ENCODE assay signal across 21 mouse cellular contexts in the genomic region with DNA sequence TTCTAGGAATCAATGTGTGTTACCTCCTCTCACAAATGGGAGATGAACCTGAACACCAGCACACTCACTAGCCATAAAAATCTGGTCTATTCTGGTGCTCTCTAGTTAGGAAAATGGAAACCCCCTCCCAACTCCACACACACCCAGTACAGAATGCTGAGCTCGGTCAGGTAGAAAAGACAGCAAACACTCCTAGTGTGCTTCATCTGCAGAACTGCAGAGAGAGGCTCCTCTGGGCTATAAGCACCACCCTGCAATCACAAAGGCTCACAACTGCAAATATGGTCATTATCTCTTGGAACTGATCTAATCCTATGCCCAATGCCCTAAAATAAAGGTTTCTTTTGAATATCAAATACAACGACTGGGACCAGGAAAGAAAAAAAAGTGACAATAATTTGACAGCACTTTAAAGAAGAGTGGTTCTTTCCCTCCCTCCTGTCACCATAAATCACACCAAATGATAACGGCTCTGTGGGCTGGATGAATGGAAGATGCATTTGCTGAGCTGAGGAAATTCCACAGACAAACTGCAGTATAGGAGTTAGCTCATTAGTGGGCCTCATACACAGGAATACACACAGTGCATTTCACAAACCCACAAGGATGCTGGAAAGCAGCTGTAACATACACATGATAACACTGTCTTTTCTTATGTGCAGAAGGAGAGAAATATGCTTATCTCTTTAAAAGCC.
DNase-seq lines count a peak whose midpoint lies in the region; ATAC-seq and TF ChIP-seq lines count a peak whose summit lies in the region.
"Had no signal": no experiment of that assay in that cellular context is flagged by ENCODE, and none has a peak within 500 bp of the region (broad histone marks: within the 10 kb centered on the region; RNA-seq: fewer than 3 reads in every experiment).

No protein-coding gene starts in this region.

- H3K4me1 ChIP-seq in hindbrain, embryonic 12.5 days: no peaks in the 10 kb centered on the region; the same call in 1 of the 2 replicates
- no peaks in the 10 kb centered on the region for H3K4me1 ChIP-seq in hindbrain, postnatal 0 days (ENCODE audit: insufficient read depth, low read length)
- no peaks in the 10 kb centered on the region for H3K4me1 ChIP-seq in forebrain, embryonic 14.5 days (ENCODE audit: control insufficient read depth, insufficient read depth, low read length)
- H3K4me1 ChIP-seq in hindbrain, embryonic 16.5 days (ENCODE audit: control insufficient read depth, insufficient read depth, low read depth, low read length): no peaks in the 10 kb centered on the region
- H3K4me1 ChIP-seq in neural tube, embryonic 14.5 days (ENCODE audit: control insufficient read depth, insufficient read depth, low read length): 0 out of 2 replicates have a peak, but pooled peaks cover 6% of the 10 kb centered on the region
- H3K4me1 ChIP-seq: heart, embryonic 10.5 days had no signal

- no peaks in the 10 kb centered on the region for H3K9me3 ChIP-seq in hindbrain, embryonic 12.5 days (replicated peaks)
- no peaks in the 10 kb centered on the region for H3K9me3 ChIP-seq in hindbrain, postnatal 0 days (ENCODE audit: low read length)
- no peaks in the 10 kb centered on the region for H3K9me3 ChIP-seq in forebrain, embryonic 14.5 days (replicated peaks; ENCODE audit: control insufficient read depth, low read length)
- H3K9me3 ChIP-seq in hindbrain, embryonic 16.5 days (ENCODE audit: control insufficient read depth, low read length): no peaks in the 10 kb centered on the region
- H3K9me3 ChIP-seq in neural tube, embryonic 14.5 days (ENCODE audit: control insufficient read depth, low read length): no peaks in the 10 kb centered on the region
- H3K9me3 ChIP-seq: heart, embryonic 10.5 days had no signal

- no peak overlapping the region for H3K4me3 ChIP-seq in hindbrain, embryonic 12.5 days
- no peak overlapping the region for H3K4me3 ChIP-seq in hindbrain, postnatal 0 days (ENCODE audit: low read length)
- H3K4me3 ChIP-seq in forebrain, embryonic 14.5 days (ENCODE audit: low read depth, low read length): no peak overlapping the region
- H3K4me3 ChIP-seq in hindbrain, embryonic 16.5 days (ENCODE audit: low read length): no peak overlapping the region
- no peak overlapping the region for H3K4me3 ChIP-seq in neural tube, embryonic 14.5 days (ENCODE audit: low read depth, low read length)
- H3K4me3 ChIP-seq: gastrocnemius, adult 2 months; heart, embryonic 10.5 days; myocyte had no signal

- WGBS in hindbrain, embryonic 12.5 days: 31% methylated on average over 3 of the region's 3 CpGs
- WGBS in hindbrain, postnatal 0 days: 45% methylated on average over 3 of the region's 3 CpGs
- 26% methylated on average over 3 of the region's 3 CpGs for WGBS in forebrain, embryonic 14.5 days
- WGBS in hindbrain, embryonic 16.5 days: 37% methylated on average over 3 of the region's 3 CpGs
- 17% methylated on average over 3 of the region's 3 CpGs for WGBS in neural tube, embryonic 14.5 days

- peak overlapping the region; percentile 12; the same call in 1 of the 2 replicates for H3K27ac ChIP-seq in hindbrain, embryonic 12.5 days
- H3K27ac ChIP-seq in hindbrain, postnatal 0 days: no peak overlapping the region
- no peak overlapping the region for H3K27ac ChIP-seq in forebrain, embryonic 14.5 days (ENCODE audit: low read depth, low read length)
- H3K27ac ChIP-seq in hindbrain, embryonic 16.5 days (ENCODE audit: low read depth, low read length): no peak overlapping the region
- H3K27ac ChIP-seq in neural tube, embryonic 14.5 days (ENCODE audit: low read depth, low read length): no peak overlapping the region
- H3K27ac ChIP-seq: gastrocnemius, adult 2 months; heart, embryonic 10.5 days had no signal

- no peak for ATAC-seq in hindbrain, embryonic 12.5 days (ENCODE audit: low FRiP score)
- no peak for ATAC-seq in hindbrain, postnatal 0 days
- peak; percentile 50; the same call in 1 of the 2 replicates for ATAC-seq in forebrain, embryonic 14.5 days
- peak; percentile 50 for ATAC-seq in hindbrain, embryonic 16.5 days
- ATAC-seq in neural tube, embryonic 14.5 days (ENCODE audit: low read depth): peak; percentile 62; the same call in 1 of the 2 replicates
- ATAC-seq: liver, postnatal 0 days had no signal

- no peaks in the 10 kb centered on the region for H3K36me3 ChIP-seq in hindbrain, embryonic 12.5 days
- no peaks in the 10 kb centered on the region for H3K36me3 ChIP-seq in hindbrain, postnatal 0 days (ENCODE audit: insufficient read depth, low read length)
- no peaks in the 10 kb centered on the region for H3K36me3 ChIP-seq in forebrain, embryonic 14.5 days (ENCODE audit: control insufficient read depth, insufficient read depth, low read length)
- H3K36me3 ChIP-seq in hindbrain, embryonic 16.5 days (ENCODE audit: control insufficient read depth, insufficient read depth, low read length): no peaks in the 10 kb centered on the region
- no peaks in the 10 kb centered on the region for H3K36me3 ChIP-seq in neural tube, embryonic 14.5 days (ENCODE audit: control insufficient read depth, insufficient read depth, low read length)
- H3K36me3 ChIP-seq: heart, embryonic 10.5 days had no signal

- TF ChIP-seq CTCF in hindbrain, postnatal 0 days (IDR thresholded peaks at IDR 0.05; ENCODE audit: low read depth): no peak

- no peaks in the 10 kb centered on the region for H3K27me3 ChIP-seq in hindbrain, embryonic 12.5 days
- H3K27me3 ChIP-seq in hindbrain, postnatal 0 days (ENCODE audit: insufficient read depth, low read length): no peaks in the 10 kb centered on the region
- no peaks in the 10 kb centered on the region for H3K27me3 ChIP-seq in forebrain, embryonic 14.5 days (replicated peaks; ENCODE audit: control insufficient read depth, insufficient read depth, low read length)
- H3K27me3 ChIP-seq in hindbrain, embryonic 16.5 days (replicated peaks; ENCODE audit: control insufficient read depth, insufficient read depth, low read length): no peaks in the 10 kb centered on the region
- H3K27me3 ChIP-seq in neural tube, embryonic 14.5 days (ENCODE audit: control insufficient read depth, insufficient read depth, low read length): no peaks in the 10 kb centered on the region
- H3K27me3 ChIP-seq: CH12.LX had no signal

- H3K4me2 ChIP-seq in hindbrain, embryonic 12.5 days (replicated peaks): no peak overlapping the region
- no peak overlapping the region for H3K4me2 ChIP-seq in hindbrain, postnatal 0 days (ENCODE audit: low read depth, low read length)
- no peak overlapping the region for H3K4me2 ChIP-seq in forebrain, embryonic 14.5 days (ENCODE audit: low read length)
- H3K4me2 ChIP-seq in hindbrain, embryonic 16.5 days (ENCODE audit: low read length): no peak overlapping the region
- no peak overlapping the region for H3K4me2 ChIP-seq in neural tube, embryonic 14.5 days (ENCODE audit: low read depth, low read length)

- no peak overlapping the region for H3K9ac ChIP-seq in hindbrain, embryonic 12.5 days
- no peak overlapping the region for H3K9ac ChIP-seq in hindbrain, postnatal 0 days (replicated peaks; ENCODE audit: low read length)
- no peak overlapping the region for H3K9ac ChIP-seq in forebrain, embryonic 14.5 days (ENCODE audit: low read length)
- no peak overlapping the region for H3K9ac ChIP-seq in hindbrain, embryonic 16.5 days (ENCODE audit: low read depth, low read length)
- no peak overlapping the region for H3K9ac ChIP-seq in neural tube, embryonic 14.5 days (replicated peaks; ENCODE audit: low read depth, low read length)
- H3K9ac ChIP-seq: liver, postnatal 0 days had no signal

- DNase-seq in hindbrain, postnatal 0 days (ENCODE audit: low spot score): no peak
- DNase-seq in forebrain, embryonic 14.5 days (ENCODE audit: low spot score): peak; percentile 35
- no peak for DNase-seq in thymus, adult 18-20 months
- DNase-seq in right cerebral cortex, postnatal 25 days: no peak
- DNase-seq: adrenal gland, postnatal 14 days; cerebellum, adult 11-12 months; cerebellum, postnatal 14 days; gastrocnemius, adult 2 months; heart, postnatal 10 days; kidney, adult 8-10 months; kidney, postnatal 25 days; left cerebral cortex, postnatal 4 days; liver, postnatal 0 days; lung, postnatal 14 days; spleen, adult 18-20 months had no signal

Comparison
In these comparisons a context has a peak if more than half of its experiments do, and no peak if none do; other contexts are left out.
1. ATAC-seq: peak in forebrain, embryonic 14.5 days (single experiment), hindbrain, embryonic 16.5 days (single experiment) and neural tube, embryonic 14.5 days (single experiment); none in hindbrain, embryonic 12.5 days (single experiment) and hindbrain, postnatal 0 days (single experiment).